7 mouse cellular contexts compared by ENCODE assay signal in the genomic region with DNA sequence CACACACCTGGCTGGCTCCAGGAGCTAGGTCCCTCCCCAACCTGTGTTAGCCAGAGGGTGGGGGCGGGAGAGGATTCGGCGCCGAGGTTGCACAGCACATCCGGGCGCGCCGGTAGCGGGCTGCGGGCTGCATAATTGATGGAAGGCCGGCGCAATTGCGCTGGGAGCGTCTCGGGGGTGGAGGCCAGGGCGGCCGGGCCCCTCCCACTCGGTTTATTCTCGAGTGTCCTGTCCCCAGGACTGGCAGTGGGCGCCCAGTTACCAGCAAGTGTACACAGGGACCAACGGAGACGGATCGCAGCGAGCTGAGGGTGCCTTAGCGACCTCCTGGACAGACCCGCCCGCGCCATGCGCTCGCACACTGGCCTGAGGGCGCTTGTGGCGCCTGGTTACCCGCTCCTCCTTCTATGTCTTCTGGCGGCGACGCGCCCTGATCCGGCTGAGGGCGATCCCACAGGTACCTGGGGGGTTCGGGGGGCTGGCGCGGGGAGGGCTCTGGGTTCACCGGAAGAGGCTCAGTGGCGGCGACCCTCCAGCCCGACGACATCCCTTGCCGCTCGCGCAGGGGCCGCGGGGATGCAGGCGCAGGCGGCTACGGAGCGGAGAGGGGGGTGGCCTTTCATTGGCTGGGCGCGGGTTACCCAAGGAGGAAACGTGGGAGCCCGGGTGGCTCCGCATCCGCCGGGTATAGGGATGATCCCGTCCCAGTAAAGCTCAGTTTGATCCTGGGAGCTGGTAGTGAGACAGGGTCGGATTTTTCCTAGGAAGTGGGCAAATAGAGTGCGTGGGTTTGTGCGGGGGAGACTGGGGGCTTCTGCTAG. TPM values are rescaled to one million over a fixed set of nuclear protein-coding genes. Genes with fewer than 3 reads are reported as not detected.
DNase-seq lines count a peak whose midpoint lies in the region.

A gene (minus strand): TSS at position 575 of the 821 bp plus-strand sequence.

- intact Hi-C loops in left cerebral cortex, postnatal 25 days (cut with DNase I), result no loop called here

- peak; percentile 74 for DNase-seq in adrenal gland, adult 2 months
- peak; percentile 87 for DNase-seq in cerebellum, adult 9-11 months
- DNase-seq in frontal cortex, postnatal 14 days (ENCODE audit: low spot score in 2 of 2), result peak; percentile 30 to 44
- peak; percentile 87 for DNase-seq in induced T-regulatory cell, adult 2 months (ENCODE audit: low read depth)
- peak; percentile 61 to 68 for DNase-seq in left cerebral cortex, postnatal 25 days (ENCODE audit: low spot score in 2 of 2)
- DNase-seq in right cerebral cortex, postnatal 10 days (ENCODE audit: low spot score in 2 of 2), result peak; percentile 66 to 68

- H3K9me3 ChIP-seq in megakaryocyte, embryonic 14.5 days, result no peaks in the 10 kb centered on the region

- peaks cover 35% of the 10 kb centered on the region for H3K4me1 ChIP-seq in megakaryocyte, embryonic 14.5 days

- H3K36me3 ChIP-seq in megakaryocyte, embryonic 14.5 days (replicated peaks; ENCODE audit: low read length), result no peaks in the 10 kb centered on the region

- peaks cover 29% of the 10 kb centered on the region for H3K27me3 ChIP-seq in megakaryocyte, embryonic 14.5 days (replicated peaks)

- H3K4me3 ChIP-seq in megakaryocyte, embryonic 14.5 days (replicated peaks), result peak within 1 kb of the TSS; percentile 94

RNA-seq across cellular contexts. Expression of the gene that starts here (rescaled TPM):
- not detected for total RNA-seq in adrenal gland, adult 2 months (2021)
- polyA plus RNA-seq in adrenal gland, adult 2 months (2012; rRNA removed), result 0.09 and 0.12 TPM in 2 replicates
- total RNA-seq in left cerebral cortex, postnatal 25 days (2021), result 1 to 10 TPM in 1 of 2 experiments, under 1 TPM in 1; 0.92 to 1.1 TPM
- 0.03 TPM in 1 of 2 replicates, not detected in the other for polyA plus RNA-seq in megakaryocyte, embryonic 14.5 days (2012; ENCODE audit: insufficient read depth, low replicate concordance)

Comparison
In these comparisons a context has a peak if more than half of its experiments do, and no peak if none do; other contexts are left out.
1. Peak in every context shown above with its lines: DNase-seq and H3K4me3 ChIP-seq.
2. Peak in DNase-seq in adrenal gland, adult 2 months; RNA of the gene not detected or under 1 TPM.
3. DNase-seq: peak in every context shown above with its lines; median percentile 87 in cerebellum, adult 9-11 months; 87 in induced T-regulatory cell, adult 2 months; 74 in adrenal gland, adult 2 months; 67 in right cerebral cortex, postnatal 10 days; 64 in left cerebral cortex, postnatal 25 days; 37 in frontal cortex, postnatal 14 days.